Mouse (Mus musculus) olfactory bulb, adult 2 months (tissue): Measurements from ENCODE around the gene Cnot6.

Experiments used
- CTCF ChIP-seq: fragments of 200-500 bp; IDR thresholded peaks from 2 replicates; pipeline ENCODE4 v1.5.1; 2012; ENCODE audit warnings: low read depth, mild to moderate bottlenecking, low read length, moderate library complexity; ENCODE audit not compliant: insufficient read depth
- POLR2A ChIP-seq: fragments of 200-500 bp; IDR thresholded peaks from 2 replicates; pipeline ENCODE4 v1.6.1; 2012; ENCODE audit warnings: mild to moderate bottlenecking, low read depth, low read length, moderate library complexity; ENCODE audit not compliant: insufficient read depth

DNA sequence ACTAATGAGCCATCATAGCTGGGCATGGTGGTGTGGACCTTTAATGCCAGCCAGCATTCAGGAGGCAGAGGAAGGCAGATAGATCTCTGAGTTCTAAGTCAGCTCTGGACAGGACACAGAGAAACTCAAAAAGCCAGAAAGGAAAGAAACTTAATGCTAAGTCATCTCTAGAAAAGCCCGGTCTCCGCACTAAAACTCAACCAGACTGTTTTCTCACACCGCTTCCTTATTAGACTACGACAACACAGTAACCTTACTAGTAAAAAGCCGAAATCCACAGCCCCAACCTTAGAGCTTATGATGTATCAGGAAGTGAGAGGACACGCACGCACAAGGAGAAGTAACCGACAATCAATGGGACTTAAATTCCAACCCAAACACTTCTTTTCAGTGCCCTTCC is 10.5 kb downstream of the Cnot6 start:
- TF ChIP-seq POLR2A (no peak), CTCF (no peak)
